15 mouse cellular contexts compared by ENCODE assay signal in genomic region chr6:131406957-131407356, GRCm38 (mm10).
"Had no signal": no experiment of that assay in that cellular context is flagged by ENCODE, and none has a peak within 500 bp of the region (broad histone marks: within the 10 kb centered on the region; RNA-seq: fewer than 3 reads in every experiment).

No protein-coding gene starts in this region.

- H3K9ac ChIP-seq: neural tube, embryonic 15.5 days; stomach, embryonic 15.5 days had no signal

- H3K4me3 ChIP-seq: neural tube, embryonic 15.5 days; stomach, embryonic 15.5 days had no signal

- DNase-seq: retina, postnatal 1 day; right cerebral cortex, adult 18-20 months; right cerebral cortex, postnatal 14 days; right cerebral cortex, postnatal 25 days; right cerebral cortex, postnatal 4 days; spleen, adult 18-20 months; thymus, adult 18-20 months; thymus, adult 2 months; thymus, postnatal 14 days; thymus, postnatal 25 days; thymus, postnatal 36 days; thymus, postnatal 4 days had no signal

- H3K36me3 ChIP-seq: neural tube, embryonic 15.5 days; stomach, embryonic 15.5 days had no signal

- H3K4me2 ChIP-seq: neural tube, embryonic 15.5 days; stomach, embryonic 15.5 days had no signal

- H3K27me3 ChIP-seq: neural tube, embryonic 15.5 days; stomach, embryonic 15.5 days had no signal

- H3K4me1 ChIP-seq: neural tube, embryonic 15.5 days; stomach, embryonic 15.5 days had no signal

- H3K9me3 ChIP-seq: neural tube, embryonic 15.5 days; stomach, embryonic 15.5 days had no signal

- H3K27ac ChIP-seq: neural tube, embryonic 15.5 days; stomach, embryonic 15.5 days; stomach, postnatal 0 days had no signal
